Mouse (Mus musculus) urinary bladder, postnatal 25 days (tissue): Measurements from ENCODE around the gene Ano3.
"Not testable (repeated sequence)": the region's sequence is repeated elsewhere in the genome, so short reads cannot be mapped to it uniquely, and the experiment has no call there.

Experiments used
- DNase-seq: peaks from one replicate; pipeline ENCODE4 v3.0.0; 2022; ENCODE audit warnings: low spot score

Ano3 gene

GRCm38 (mm10) chr2:110950823-110951222 lies at the start of gene Ano3:
TSS of gene Ano3 (minus strand) at chr2:110950923.
- not testable (repeated sequence) for DNase-seq

GRCm38 (mm10) chr2:110990071-110990470 lies 39.3 kb upstream of the Ano3 start:
- DNase-seq, result no peak

GRCm38 (mm10) chr2:110989539-110989938 lies 38.8 kb upstream of the Ano3 start:
- DNase-seq, result no peak

- no peak for DNase-seq
Observed at GRCm38 (mm10) chr2:110985853-110986271, 35.1 kb upstream of the Ano3 start.

- DNase-seq, result no peak
Observed at GRCm38 (mm10) chr2:110981733-110982132, 31.0 kb upstream of the Ano3 start.

GRCm38 (mm10) chr2:110979610-110980009 lies 28.9 kb upstream of the Ano3 start:
- no peak for DNase-seq

- no peak for DNase-seq
Observed at GRCm38 (mm10) chr2:110976871-110977270, 26.1 kb upstream of the Ano3 start.

- no peak for DNase-seq
Observed at GRCm38 (mm10) chr2:110970158-110970557, 19.4 kb upstream of the Ano3 start.

- no peak for DNase-seq
Observed at GRCm38 (mm10) chr2:110965398-110965797, 14.7 kb upstream of the Ano3 start.

- DNase-seq, result no peak
Observed at GRCm38 (mm10) chr2:110950432-110950803, 305 bp downstream of the Ano3 start.

GRCm38 (mm10) chr2:110949679-110950431 lies 868 bp downstream of the Ano3 start:
- DNase-seq, result peak; percentile 3

GRCm38 (mm10) chr2:110945171-110945570 lies 5.6 kb downstream of the Ano3 start:
- DNase-seq, result no peak

- no peak for DNase-seq
Observed at GRCm38 (mm10) chr2:110935691-110936090, 15.0 kb downstream of the Ano3 start.

- DNase-seq, result no peak
Observed at GRCm38 (mm10) chr2:110929126-110929525, 21.6 kb downstream of the Ano3 start.

- DNase-seq, result no peak
Observed at GRCm38 (mm10) chr2:110909506-110909905, 41.2 kb downstream of the Ano3 start.

- DNase-seq, result no peak
Observed at GRCm38 (mm10) chr2:110906473-110906872, 44.2 kb downstream of the Ano3 start.

- DNase-seq, result no peak
Observed at GRCm38 (mm10) chr2:110896477-110897270, 54.0 kb downstream of the Ano3 start.

GRCm38 (mm10) chr2:110871650-110872049 lies 79.1 kb downstream of the Ano3 start:
- no peak for DNase-seq

- DNase-seq, result no peak
Observed at GRCm38 (mm10) chr2:110865584-110865983, 85.1 kb downstream of the Ano3 start.

GRCm38 (mm10) chr2:110863376-110863775 lies 87.3 kb downstream of the Ano3 start:
- DNase-seq, result no peak

- DNase-seq, result no peak
Observed at GRCm38 (mm10) chr2:110839559-110840243, 111.0 kb downstream of the Ano3 start.

- DNase-seq, result no peak
Observed at GRCm38 (mm10) chr2:110816189-110816588, 134.5 kb downstream of the Ano3 start.

- DNase-seq, result no peak
Observed at GRCm38 (mm10) chr2:110814964-110815363, 135.8 kb downstream of the Ano3 start.
